Mouse (Mus musculus): ENCODE measurements at regions not wholly inside any gene's neighbourhood (a gene's known extent, or its start where the extent isn't known, plus 50 kb on each side); places are given as distances from the start of the nearest gene placed in this dataset.

- 68% methylated on average over 3 of the region's 3 CpGs for WGBS
Observed at GRCm38 (mm10) chr10:56799745-56800144, 422.6 kb downstream of the Gja1 start.

GRCm38 (mm10) chr10:56809006-56809405 lies 431.9 kb downstream of the Gja1 start:
- no peak overlapping the region for H3K4me2 ChIP-seq (replicated peaks)
- no peaks in the 10 kb centered on the region for H3K36me3 ChIP-seq
- H3K27me3 ChIP-seq (replicated peaks): no peaks in the 10 kb centered on the region
- no peak overlapping the region for H3K9ac ChIP-seq
- no peak for ATAC-seq
- no peaks in the 10 kb centered on the region for H3K9me3 ChIP-seq
- no peaks in the 10 kb centered on the region for H3K4me1 ChIP-seq (replicated peaks)
- H3K27ac ChIP-seq: no peak overlapping the region
- no peak overlapping the region for H3K4me3 ChIP-seq (replicated peaks)
- WGBS: 68% methylated on average over 1 of the region's 1 CpGs

More at GRCm38 (mm10) chr10:56799745-56800144, 422.6 kb downstream of the Gja1 start:
- no peak overlapping the region for H3K4me2 ChIP-seq (replicated peaks)
- no peaks in the 10 kb centered on the region for H3K4me1 ChIP-seq (replicated peaks)
- no peak overlapping the region for H3K4me3 ChIP-seq (replicated peaks)
- ATAC-seq: no peak
- H3K36me3 ChIP-seq: no peaks in the 10 kb centered on the region
- no peak overlapping the region for H3K27ac ChIP-seq
- H3K9ac ChIP-seq: no peak overlapping the region
- no peaks in the 10 kb centered on the region for H3K27me3 ChIP-seq (replicated peaks)
- H3K9me3 ChIP-seq: no peaks in the 10 kb centered on the region

- ATAC-seq: no peak
- no peak overlapping the region for H3K27ac ChIP-seq
Observed at GRCm38 (mm10) chr10:56822158-56822557, 445.0 kb downstream of the Gja1 start.

GRCm38 (mm10) chr10:56831331-56831730 lies 454.2 kb downstream of the Gja1 start:
- no peaks in the 10 kb centered on the region for H3K36me3 ChIP-seq
- H3K4me1 ChIP-seq (replicated peaks): no peaks in the 10 kb centered on the region
- no peaks in the 10 kb centered on the region for H3K9me3 ChIP-seq
- H3K4me2 ChIP-seq (replicated peaks): no peak overlapping the region
- no peak overlapping the region for H3K4me3 ChIP-seq (replicated peaks)
- 84% methylated on average over 1 of the region's 1 CpGs for WGBS
- no peak overlapping the region for H3K27ac ChIP-seq
- ATAC-seq: no peak
- H3K27me3 ChIP-seq (replicated peaks): no peaks in the 10 kb centered on the region
- H3K9ac ChIP-seq: no peak overlapping the region

More at GRCm38 (mm10) chr10:56822158-56822557, 445.0 kb downstream of the Gja1 start:
- H3K9me3 ChIP-seq: no peaks in the 10 kb centered on the region
- no peak overlapping the region for H3K4me2 ChIP-seq (replicated peaks)
- no peak overlapping the region for H3K9ac ChIP-seq
- H3K4me3 ChIP-seq (replicated peaks): no peak overlapping the region
- H3K27me3 ChIP-seq (replicated peaks): no peaks in the 10 kb centered on the region
- WGBS: 52% methylated on average over 5 of the region's 5 CpGs
- no peaks in the 10 kb centered on the region for H3K4me1 ChIP-seq (replicated peaks)
- H3K36me3 ChIP-seq: no peaks in the 10 kb centered on the region

GRCm38 (mm10) chr10:56831966-56832365 lies 454.8 kb downstream of the Gja1 start:
- no peaks in the 10 kb centered on the region for H3K27me3 ChIP-seq (replicated peaks)
- WGBS: 84% methylated on average over 4 of the region's 4 CpGs
- no peaks in the 10 kb centered on the region for H3K36me3 ChIP-seq
- ATAC-seq: no peak
- no peak overlapping the region for H3K9ac ChIP-seq
- H3K9me3 ChIP-seq: no peaks in the 10 kb centered on the region
- H3K4me3 ChIP-seq (replicated peaks): no peak overlapping the region
- no peak overlapping the region for H3K27ac ChIP-seq
- no peaks in the 10 kb centered on the region for H3K4me1 ChIP-seq (replicated peaks)
- H3K4me2 ChIP-seq (replicated peaks): no peak overlapping the region

- no peak overlapping the region for H3K27ac ChIP-seq
- H3K4me2 ChIP-seq (replicated peaks): no peak overlapping the region
- no peaks in the 10 kb centered on the region for H3K9me3 ChIP-seq
- no peak overlapping the region for H3K9ac ChIP-seq
- 88% methylated on average over 4 of the region's 4 CpGs for WGBS
- no peak for ATAC-seq
- H3K27me3 ChIP-seq (replicated peaks): no peaks in the 10 kb centered on the region
- H3K4me3 ChIP-seq (replicated peaks): no peak overlapping the region
- H3K36me3 ChIP-seq: no peaks in the 10 kb centered on the region
- H3K4me1 ChIP-seq (replicated peaks): no peaks in the 10 kb centered on the region
Observed at GRCm38 (mm10) chr10:56836130-56836529, 459.0 kb downstream of the Gja1 start.

GRCm38 (mm10) chr10:56839006-56839495 lies 461.9 kb downstream of the Gja1 start:
- no peaks in the 10 kb centered on the region for H3K27me3 ChIP-seq (replicated peaks)
- H3K4me2 ChIP-seq (replicated peaks): no peak overlapping the region
- ATAC-seq: no peak

GRCm38 (mm10) chr10:56839545-56839944 lies 462.4 kb downstream of the Gja1 start:
- Histone ChIP-seq H3K27me3 (replicated peaks) (no peaks in the 10 kb centered on the region), H3K4me1 (replicated peaks) (no peaks in the 10 kb centered on the region), H3K9me3 (no peaks in the 10 kb centered on the region), H3K9ac (no peak overlapping the region), H3K36me3 (no peaks in the 10 kb centered on the region), H3K4me2 (replicated peaks) (no peak overlapping the region), H3K4me3 (replicated peaks) (no peak overlapping the region), H3K27ac (no peak overlapping the region)
- WGBS: 54% methylated on average over 2 of the region's 2 CpGs
- ATAC-seq: no peak

More at GRCm38 (mm10) chr10:56839006-56839495, 461.9 kb downstream of the Gja1 start:
- no peaks in the 10 kb centered on the region for H3K4me1 ChIP-seq (replicated peaks)
- H3K9ac ChIP-seq: no peak overlapping the region
- no peaks in the 10 kb centered on the region for H3K36me3 ChIP-seq
- no peak overlapping the region for H3K4me3 ChIP-seq (replicated peaks)
- H3K27ac ChIP-seq: no peak overlapping the region
- no peaks in the 10 kb centered on the region for H3K9me3 ChIP-seq
- WGBS: 47% methylated on average over 9 of the region's 9 CpGs

GRCm38 (mm10) chr10:56840732-56841131 lies 463.6 kb downstream of the Gja1 start:
- Histone ChIP-seq H3K27ac (no peak overlapping the region), H3K4me3 (replicated peaks) (no peak overlapping the region), H3K9ac (no peak overlapping the region), H3K4me1 (replicated peaks) (no peaks in the 10 kb centered on the region), H3K4me2 (replicated peaks) (no peak overlapping the region), H3K36me3 (no peaks in the 10 kb centered on the region), H3K27me3 (replicated peaks) (no peaks in the 10 kb centered on the region), H3K9me3 (no peaks in the 10 kb centered on the region)
- ATAC-seq: no peak
- WGBS: 73% methylated on average over 5 of the region's 5 CpGs

- Histone ChIP-seq H3K4me2 (replicated peaks) (no peak overlapping the region), H3K9me3 (no peaks in the 10 kb centered on the region), H3K27ac (no peak overlapping the region), H3K4me3 (replicated peaks) (no peak overlapping the region), H3K9ac (no peak overlapping the region), H3K36me3 (no peaks in the 10 kb centered on the region), H3K27me3 (replicated peaks) (no peaks in the 10 kb centered on the region), H3K4me1 (replicated peaks) (no peaks in the 10 kb centered on the region)
- no peak for ATAC-seq
- WGBS: 79% methylated on average over 8 of the region's 8 CpGs
Observed at GRCm38 (mm10) chr10:56841486-56841885, 464.4 kb downstream of the Gja1 start.

GRCm38 (mm10) chr10:56841973-56842372 lies 464.8 kb downstream of the Gja1 start:
- no peaks in the 10 kb centered on the region for H3K27me3 ChIP-seq (replicated peaks)
- 68% methylated on average over 1 of the region's 1 CpGs for WGBS
- H3K27ac ChIP-seq: no peak overlapping the region
- no peak overlapping the region for H3K9ac ChIP-seq
- H3K9me3 ChIP-seq: no peaks in the 10 kb centered on the region
- no peaks in the 10 kb centered on the region for H3K36me3 ChIP-seq
- no peak overlapping the region for H3K4me2 ChIP-seq (replicated peaks)
- no peak overlapping the region for H3K4me3 ChIP-seq (replicated peaks)
- no peaks in the 10 kb centered on the region for H3K4me1 ChIP-seq (replicated peaks)
- ATAC-seq: no peak

- H3K27me3 ChIP-seq (replicated peaks): no peaks in the 10 kb centered on the region
- no peaks in the 10 kb centered on the region for H3K4me1 ChIP-seq (replicated peaks)
- no peaks in the 10 kb centered on the region for H3K36me3 ChIP-seq
- no peak overlapping the region for H3K27ac ChIP-seq
- no peak overlapping the region for H3K9ac ChIP-seq
- no peak overlapping the region for H3K4me3 ChIP-seq (replicated peaks)
- H3K4me2 ChIP-seq (replicated peaks): no peak overlapping the region
- 63% methylated on average over 2 of the region's 2 CpGs for WGBS
- no peak for ATAC-seq
- no peaks in the 10 kb centered on the region for H3K9me3 ChIP-seq
Observed at GRCm38 (mm10) chr10:56852484-56852883, 475.4 kb downstream of the Gja1 start.

GRCm38 (mm10) chr10:56856186-56856585 lies 479.1 kb downstream of the Gja1 start:
- no peak overlapping the region for H3K4me2 ChIP-seq (replicated peaks)
- 75% methylated on average over 6 of the region's 6 CpGs for WGBS
- ATAC-seq: no peak
- H3K4me3 ChIP-seq (replicated peaks): no peak overlapping the region
- no peaks in the 10 kb centered on the region for H3K27me3 ChIP-seq (replicated peaks)
- H3K9ac ChIP-seq: no peak overlapping the region
- H3K4me1 ChIP-seq (replicated peaks): no peaks in the 10 kb centered on the region
- H3K9me3 ChIP-seq: no peaks in the 10 kb centered on the region
- no peaks in the 10 kb centered on the region for H3K36me3 ChIP-seq
- no peak overlapping the region for H3K27ac ChIP-seq
